Mouse (Mus musculus) liver, adult 2 months (tissue): ENCODE results near the gene Prss8.

ENCODE experiments used
- CTCF ChIP-seq: fragments of 200-500 bp; IDR thresholded peaks from 2 replicates; pipeline ENCODE4 v1.5.1; 2011; ENCODE audit warnings: low read depth, low read length, control low read depth
- POLR2A ChIP-seq: fragments of 200-500 bp; IDR thresholded peaks from 2 replicates; pipeline ENCODE4 v1.6.1; 2011; ENCODE audit warnings: low read length, control low read depth; ENCODE audit not compliant: insufficient read depth; ENCODE audit errors: extremely low read depth

DNA sequence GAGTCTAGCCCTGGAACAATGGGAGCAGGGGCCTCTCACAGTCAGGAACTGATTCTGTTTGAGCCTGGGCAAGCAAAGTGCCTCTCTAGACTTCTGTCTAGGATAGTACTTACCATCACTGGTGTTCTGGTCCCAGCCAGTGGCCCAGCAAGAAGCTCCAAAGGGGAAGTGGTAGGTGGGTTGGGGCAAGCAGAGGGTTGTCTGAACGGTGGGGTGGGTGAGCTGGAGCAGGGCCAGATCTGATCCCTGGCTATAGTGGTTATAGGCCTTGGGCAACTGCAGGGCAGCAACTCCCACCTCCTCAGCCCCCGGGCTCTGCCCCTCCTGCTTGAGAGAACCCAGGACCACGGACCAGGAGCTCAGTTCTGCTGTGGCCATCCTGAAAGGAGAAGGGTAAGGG, 41.1 kb downstream of the Prss8 start:
- TF ChIP-seq CTCF = no peak
- no peak for TF ChIP-seq POLR2A
